Mouse (Mus musculus): Measurements from ENCODE around the gene Mta3.

DNA sequence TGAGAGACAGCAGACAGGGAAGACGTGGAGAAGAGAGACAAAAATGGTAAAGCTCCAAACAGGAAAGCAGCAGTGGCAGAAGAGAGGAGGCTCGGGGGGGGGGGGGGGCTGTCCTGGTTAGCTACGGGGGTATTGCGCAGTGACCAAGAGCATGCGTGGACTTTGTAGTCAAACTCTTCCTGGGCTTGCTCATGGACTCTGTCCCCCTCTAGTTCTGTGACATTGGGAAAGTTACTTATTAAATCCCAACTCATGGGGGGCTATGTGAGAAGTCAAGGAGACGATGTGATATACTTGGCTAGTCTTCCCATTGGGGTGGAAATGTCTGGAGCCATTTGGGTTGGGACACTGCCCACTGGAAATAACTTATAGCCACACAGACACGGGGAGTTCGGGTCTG is 139.6 kb downstream of the Mta3 start:
- no peak for TF ChIP-seq CTCF (IDR thresholded peaks at IDR 0.05; ENCODE audit: extremely low read depth, insufficient read length, insufficient replicate concordance, low read depth, low read length)
- TF ChIP-seq POLR2A (IDR thresholded peaks at IDR 0.05; ENCODE audit: low read depth, low read length), result no peak
